Mouse (Mus musculus) activated CD4-positive, CD25-positive, alpha-beta regulatory T cell, adult 4 months (primary cell): ENCODE measurements at regions not wholly inside any gene's neighbourhood (a gene's known extent, or its start where the extent isn't known, plus 50 kb on each side); places are given as distances from the start of the nearest gene placed in this dataset.

ENCODE experiments used
- ATAC-seq: one replicate; pipeline ENCODE4 v1.8.0; 2017

DNA sequence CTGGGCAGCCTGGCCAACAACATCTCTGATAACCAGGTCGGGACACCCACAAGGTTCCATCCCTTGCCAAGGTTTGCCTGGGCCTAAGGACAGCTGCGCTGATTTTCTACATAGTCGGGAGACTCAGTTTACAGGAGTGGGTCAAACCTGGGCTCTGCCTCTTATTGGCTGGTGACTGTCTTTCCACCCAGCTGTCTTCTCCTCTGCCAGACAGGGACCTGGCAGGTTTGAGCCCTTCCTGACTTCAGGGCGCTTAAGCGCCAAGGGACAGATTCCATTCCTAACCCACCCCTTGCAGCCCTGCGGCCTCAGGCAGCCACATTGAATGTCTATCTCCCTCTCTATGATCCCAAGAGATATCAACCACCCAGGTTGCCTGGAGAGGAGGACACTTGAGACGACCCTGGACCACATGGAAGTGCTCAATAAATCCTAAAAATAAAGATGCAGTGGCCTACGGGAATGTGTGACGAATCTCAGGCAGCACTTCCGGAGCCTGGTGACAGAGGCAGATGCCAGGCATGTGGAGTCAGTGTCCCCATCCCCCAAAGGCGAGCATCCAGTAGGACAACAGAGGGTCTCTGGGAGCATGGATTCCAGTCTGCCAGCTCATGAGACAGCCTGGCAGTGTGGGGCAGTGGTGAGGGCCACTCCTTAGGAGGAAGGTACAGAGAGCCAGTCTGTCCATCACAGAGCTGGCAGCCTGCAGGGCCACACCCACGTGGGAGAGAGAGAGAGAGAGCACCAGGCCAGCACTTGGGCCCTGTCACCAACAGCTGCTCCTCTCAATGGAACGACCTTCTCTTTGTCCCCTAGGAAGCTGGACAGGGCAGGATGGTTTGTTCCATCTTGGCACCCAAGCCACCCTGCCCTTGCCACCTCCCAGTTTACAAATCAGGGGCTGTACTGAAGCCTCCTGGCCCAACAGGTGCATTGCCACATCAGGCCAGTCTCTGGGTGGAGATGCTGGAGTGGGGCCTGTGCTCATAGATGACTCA lies 63.8 kb upstream of the Slc6a6 start:
- no peak for ATAC-seq

DNA sequence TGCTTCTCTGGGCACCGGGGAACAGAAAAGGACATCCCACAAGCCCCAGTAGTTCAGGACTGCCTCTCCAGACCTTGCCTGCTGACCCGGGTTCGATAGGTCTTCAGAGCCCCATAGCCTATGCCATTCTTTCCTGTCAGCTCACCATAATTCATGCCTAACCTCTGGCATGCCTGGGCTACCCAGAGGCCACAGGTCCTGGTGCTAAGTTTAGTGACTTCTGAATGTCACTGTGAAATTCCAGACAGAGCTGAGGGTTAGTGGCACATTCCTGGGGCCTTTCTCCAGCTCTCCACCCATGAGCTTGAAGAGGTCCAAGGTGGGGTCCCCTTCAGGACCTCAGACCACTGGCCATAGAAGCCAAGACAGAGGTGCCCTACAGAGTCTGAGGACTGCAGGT lies 62.4 kb upstream of the Slc6a6 start:
- no peak for ATAC-seq

- no peak for ATAC-seq
These were observed 61.4 kb upstream of the Slc6a6 start for GRCm38 (mm10) chr6:91622425-91622824.

DNA sequence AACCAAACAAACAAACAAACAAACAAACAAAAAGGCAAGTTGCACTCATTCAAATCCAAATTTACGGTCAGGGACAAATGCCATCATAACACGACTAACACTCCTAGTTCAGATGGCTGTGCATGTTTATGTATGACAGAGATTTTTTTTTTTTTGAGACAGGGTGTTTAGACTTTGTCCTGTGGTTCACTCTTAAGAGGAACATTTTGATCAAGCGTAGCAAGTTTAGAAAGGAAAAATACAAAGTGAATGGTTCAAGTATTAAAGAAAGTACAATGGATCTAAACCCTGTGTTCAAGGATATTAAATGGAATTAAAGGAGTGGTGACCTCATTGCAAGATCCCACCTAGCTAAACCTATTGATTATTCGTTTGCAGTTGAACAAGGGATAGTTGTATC lies 60.2 kb upstream of the Slc6a6 start:
- no peak for ATAC-seq

GRCm38 (mm10) chr6:91629230-91629629 lies 54.6 kb upstream of the Slc6a6 start:
- no peak for ATAC-seq

DNA sequence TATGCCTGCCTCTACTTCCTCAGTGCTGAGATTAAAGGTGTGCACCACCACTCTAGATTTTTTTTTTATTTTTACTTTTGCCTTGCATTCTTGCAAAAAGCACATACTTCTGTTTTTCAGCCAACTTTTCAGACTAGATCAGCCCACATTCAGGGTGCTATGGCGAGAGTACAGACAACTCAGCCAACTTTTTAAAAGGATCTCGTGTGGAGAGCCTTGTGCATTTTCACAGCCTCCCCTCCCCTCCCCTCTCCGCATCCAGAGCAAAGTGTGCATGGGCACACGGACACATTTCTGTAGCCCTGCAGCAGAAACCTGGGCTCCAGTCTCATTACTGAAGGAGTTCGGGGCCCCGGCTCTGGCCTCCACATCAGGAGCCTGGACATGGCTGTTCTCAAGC lies 52.6 kb upstream of the Slc6a6 start:
- no peak for ATAC-seq
